Mouse (Mus musculus) heart, embryonic 12.5 days (tissue): ENCODE results near the gene Vmn1r199. TPM values are rescaled to one million over a fixed set of nuclear protein-coding genes. Genes with fewer than 3 reads are reported as not detected.
"Not testable (repeated sequence)": the region's sequence is repeated elsewhere in the genome, so short reads cannot be mapped to it uniquely, and the experiment has no call there.

Experiments
- ATAC-seq: fragments of 200-750 bp; cut with Nextera tagmentation; 2 replicates; pipeline ENCODE4 v1.8.0; 2017; ENCODE audit warnings: moderate TSS enrichment, moderate library complexity; ENCODE audit not compliant: insufficient number of reproducible peaks, low FRiP score
- H3K27ac ChIP-seq: fragments of 300-500 bp; sonication (generic); 2 replicates; pipeline ENCODE4 v1.5.1; 2016; ENCODE audit warnings: mild to moderate bottlenecking, moderate library complexity; ENCODE audit not compliant: poor library complexity, severe bottlenecking
- H3K27me3 ChIP-seq: fragments of 300-500 bp; sonication (generic); replicated peaks from 2 replicates; pipeline ENCODE4 v1.6.1; 2016; ENCODE audit warnings: mild to moderate bottlenecking, moderate library complexity
- H3K36me3 ChIP-seq: fragments of 300-500 bp; sonication (generic); 2 replicates; pipeline ENCODE4 v1.6.1; 2016; ENCODE audit warnings: mild to moderate bottlenecking, moderate library complexity
- H3K4me1 ChIP-seq: fragments of 300-500 bp; sonication (generic); replicated peaks from 2 replicates; pipeline ENCODE4 v1.6.1; 2016; ENCODE audit warnings: mild to moderate bottlenecking
- H3K4me2 ChIP-seq: fragments of 300-500 bp; sonication (generic); 2 replicates; pipeline ENCODE4 v1.6.1; 2016; ENCODE audit warnings: mild to moderate bottlenecking, moderate library complexity
- H3K4me3 ChIP-seq: fragments of 300-500 bp; sonication (generic); 2 replicates; pipeline ENCODE4 v1.5.1; 2016; ENCODE audit warnings: mild to moderate bottlenecking
- H3K9ac ChIP-seq: fragments of 300-500 bp; sonication (generic); 2 replicates; pipeline ENCODE4 v1.6.1; 2016; ENCODE audit warnings: mild to moderate bottlenecking, moderate library complexity
- H3K9me3 ChIP-seq: fragments of 300-500 bp; sonication (generic); replicated peaks from 2 replicates; pipeline ENCODE4 v1.6.1; 2016; ENCODE audit warnings: mild to moderate bottlenecking, moderate library complexity
- WGBS: fragments of 180-500 bp; shearing (Covaris S2); methylation state at CpG from one replicate; pipeline ENCODE4 v1.1.7; 2016; 5-methylcytosine and 5-hydroxymethylcytosine counted together
- polyA plus RNA-seq: library from polyadenylated mRNA; unstranded; fragments of >200 nt; fragmentation: Nextera tagmentation; extraction: Ambion mirVana; gene quantifications from 2 replicates; pipeline ENCODE4 v1.2.1, GENCODE M21; 2016

Gene Vmn1r199
- not detected in 2 replicates for polyA plus RNA-seq

- no peak within 1 kb of the TSS for H3K9ac ChIP-seq
- no peaks in the 10 kb centered on the region for H3K9me3 ChIP-seq
- no peaks in the 10 kb centered on the region for H3K27me3 ChIP-seq
- no peak within 1 kb of the TSS for H3K27ac ChIP-seq
- H3K36me3 ChIP-seq: no peaks in the 10 kb centered on the region
- H3K4me3 ChIP-seq: no peak within 1 kb of the TSS
- 74% methylated on average over 2 of the region's 2 CpGs for WGBS
- no peak within 1 kb of the TSS for H3K4me2 ChIP-seq
- no peak for ATAC-seq
- H3K4me1 ChIP-seq: peaks cover 5% of the 10 kb centered on the region
Observed at GRCm38 (mm10) chr13:22379518-22379917, at the start of gene Vmn1r199. Gene Vmn1r199, plus strand, starts transcription at chr13:22379818.

- H3K4me3 ChIP-seq: no peak overlapping the region
- H3K9me3 ChIP-seq: peaks cover 6% of the 10 kb centered on the region; the same call in 1 of the 2 replicates
- 65% methylated on average over 2 of the region's 2 CpGs for WGBS
- H3K4me1 ChIP-seq: no peaks in the 10 kb centered on the region
- no peak overlapping the region for H3K4me2 ChIP-seq
- no peak overlapping the region for H3K9ac ChIP-seq
- ATAC-seq: no peak
- H3K27ac ChIP-seq: no peak overlapping the region
- H3K27me3 ChIP-seq: no peaks in the 10 kb centered on the region
- no peaks in the 10 kb centered on the region for H3K36me3 ChIP-seq
Observed at GRCm38 (mm10) chr13:22333269-22333668, 46.3 kb upstream of the Vmn1r199 start.

GRCm38 (mm10) chr13:22335565-22335964 lies 44.1 kb upstream of the Vmn1r199 start:
- WGBS: 82% methylated on average over 1 of the region's 1 CpGs
- Histone ChIP-seq H3K9me3 (peaks cover 6% of the 10 kb centered on the region; the same call in 1 of the 2 replicates), H3K27me3 (no peaks in the 10 kb centered on the region), H3K4me3 (no peak overlapping the region), H3K36me3 (no peaks in the 10 kb centered on the region), H3K27ac (no peak overlapping the region), H3K9ac (no peak overlapping the region), H3K4me2 (no peak overlapping the region), H3K4me1 (no peaks in the 10 kb centered on the region)
- ATAC-seq: no peak

GRCm38 (mm10) chr13:22350064-22350463 lies 29.6 kb upstream of the Vmn1r199 start, which contains the start of gene Vmn1r198:
Gene Vmn1r198, plus strand, starts transcription at chr13:22350364.
- Histone ChIP-seq H3K4me2 (no peak within 1 kb of the TSS), H3K36me3 (no peaks in the 10 kb centered on the region), H3K9me3 (peaks cover 4% of the 10 kb centered on the region; the same call in 1 of the 2 replicates)

GRCm38 (mm10) chr13:22350813-22351212 lies 28.8 kb upstream of the Vmn1r199 start:
- Histone ChIP-seq H3K4me2 (no peak overlapping the region), H3K27me3 (no peaks in the 10 kb centered on the region), H3K9me3 (peaks cover 4% of the 10 kb centered on the region; the same call in 1 of the 2 replicates), H3K36me3 (no peaks in the 10 kb centered on the region), H3K27ac (no peak overlapping the region), H3K4me3 (no peak overlapping the region), H3K4me1 (no peaks in the 10 kb centered on the region), H3K9ac (no peak overlapping the region)
- ATAC-seq: no peak
- WGBS: 67% methylated on average over 1 of the region's 1 CpGs

More at GRCm38 (mm10) chr13:22350064-22350463, 29.6 kb upstream of the Vmn1r199 start, which contains the start of gene Vmn1r198:
- Histone ChIP-seq H3K27ac (no peak within 1 kb of the TSS), H3K27me3 (no peaks in the 10 kb centered on the region), H3K4me3 (no peak within 1 kb of the TSS), H3K4me1 (no peaks in the 10 kb centered on the region), H3K9ac (no peak within 1 kb of the TSS)
- WGBS: 21% methylated on average over 1 of the region's 1 CpGs
- no peak for ATAC-seq

- 47% methylated on average over 3 of the region's 3 CpGs for WGBS
- not testable (repeated sequence) for H3K9ac ChIP-seq, H3K4me2 ChIP-seq, H3K36me3 ChIP-seq, H3K9me3 ChIP-seq, H3K4me1 ChIP-seq, H3K4me3 ChIP-seq, H3K27me3 ChIP-seq
- H3K27ac ChIP-seq: 0 out of 2 replicates have a peak overlapping the region, but pooled peaks have one; percentile 38
- ATAC-seq: 0 out of 2 replicates have a peak, but pooled peaks have one; percentile 36
Observed at GRCm38 (mm10) chr13:22381128-22381527, 1.5 kb downstream of the Vmn1r199 start.

GRCm38 (mm10) chr13:22383401-22383800 lies 3.8 kb downstream of the Vmn1r199 start:
- ATAC-seq: no peak
- peaks cover 5% of the 10 kb centered on the region for H3K4me1 ChIP-seq
- no peak overlapping the region for H3K4me3 ChIP-seq
- H3K36me3 ChIP-seq: no peaks in the 10 kb centered on the region
- H3K4me2 ChIP-seq: no peak overlapping the region
- no peak overlapping the region for H3K9ac ChIP-seq
- H3K27ac ChIP-seq: no peak overlapping the region
- H3K9me3 ChIP-seq: no peaks in the 10 kb centered on the region
- WGBS: 70% methylated on average over 3 of the region's 3 CpGs
- no peaks in the 10 kb centered on the region for H3K27me3 ChIP-seq

GRCm38 (mm10) chr13:22387050-22387449 lies 7.4 kb downstream of the Vmn1r199 start:
- Histone ChIP-seq H3K27me3 (no peaks in the 10 kb centered on the region), H3K36me3 (no peaks in the 10 kb centered on the region), H3K4me1 (no peaks in the 10 kb centered on the region), H3K4me2 (no peak overlapping the region), H3K9ac (no peak overlapping the region), H3K9me3 (no peaks in the 10 kb centered on the region), H3K4me3 (no peak overlapping the region), H3K27ac (no peak overlapping the region)
- ATAC-seq: no peak
- 83% methylated on average over 1 of the region's 1 CpGs for WGBS

- Histone ChIP-seq H3K9me3 (no peaks in the 10 kb centered on the region), H3K4me3 (no peak within 1 kb of the TSS), H3K27me3 (no peaks in the 10 kb centered on the region), H3K9ac (no peak within 1 kb of the TSS), H3K36me3 (no peaks in the 10 kb centered on the region), H3K4me2 (no peak within 1 kb of the TSS), H3K4me1 (no peaks in the 10 kb centered on the region), H3K27ac (no peak within 1 kb of the TSS)
- WGBS: 70% methylated on average over 3 of the region's 3 CpGs
- no peak for ATAC-seq
Observed at GRCm38 (mm10) chr13:22390073-22390472, 10.5 kb downstream of the Vmn1r199 start, which contains the start of gene Vmn1r200. Gene Vmn1r200, plus strand, starts transcription at chr13:22390373.

- WGBS: 25% methylated on average over 1 of the region's 1 CpGs
- Histone ChIP-seq H3K27ac (no peak overlapping the region), H3K36me3 (no peaks in the 10 kb centered on the region), H3K9ac (no peak overlapping the region), H3K4me3 (no peak overlapping the region), H3K27me3 (no peaks in the 10 kb centered on the region), H3K4me2 (no peak overlapping the region), H3K4me1 (no peaks in the 10 kb centered on the region), H3K9me3 (peaks cover 23% of the 10 kb centered on the region)
- ATAC-seq: no peak
Observed at GRCm38 (mm10) chr13:22402978-22403377, 23.4 kb downstream of the Vmn1r199 start.
